Mouse (Mus musculus) cerebellum, adult 2 months (tissue): ENCODE measurements at regions not wholly inside any gene's neighbourhood (a gene's known extent, or its start where the extent isn't known, plus 50 kb on each side); places are given as distances from the start of the nearest gene placed in this dataset.

Experiments used
- CTCF ChIP-seq: fragments of 200-500 bp; IDR thresholded peaks from 2 replicates; pipeline ENCODE4 v1.5.1; 2011; ENCODE audit warnings: low read depth, mild to moderate bottlenecking, control low read depth, low read length, moderate library complexity, borderline replicate concordance; ENCODE audit not compliant: insufficient read depth
- POLR2A ChIP-seq: fragments of 200-500 bp; IDR thresholded peaks from 2 replicates; pipeline ENCODE4 v1.6.1; 2011; ENCODE audit warnings: low read length, control low read depth, borderline replicate concordance; ENCODE audit not compliant: insufficient read depth

DNA sequence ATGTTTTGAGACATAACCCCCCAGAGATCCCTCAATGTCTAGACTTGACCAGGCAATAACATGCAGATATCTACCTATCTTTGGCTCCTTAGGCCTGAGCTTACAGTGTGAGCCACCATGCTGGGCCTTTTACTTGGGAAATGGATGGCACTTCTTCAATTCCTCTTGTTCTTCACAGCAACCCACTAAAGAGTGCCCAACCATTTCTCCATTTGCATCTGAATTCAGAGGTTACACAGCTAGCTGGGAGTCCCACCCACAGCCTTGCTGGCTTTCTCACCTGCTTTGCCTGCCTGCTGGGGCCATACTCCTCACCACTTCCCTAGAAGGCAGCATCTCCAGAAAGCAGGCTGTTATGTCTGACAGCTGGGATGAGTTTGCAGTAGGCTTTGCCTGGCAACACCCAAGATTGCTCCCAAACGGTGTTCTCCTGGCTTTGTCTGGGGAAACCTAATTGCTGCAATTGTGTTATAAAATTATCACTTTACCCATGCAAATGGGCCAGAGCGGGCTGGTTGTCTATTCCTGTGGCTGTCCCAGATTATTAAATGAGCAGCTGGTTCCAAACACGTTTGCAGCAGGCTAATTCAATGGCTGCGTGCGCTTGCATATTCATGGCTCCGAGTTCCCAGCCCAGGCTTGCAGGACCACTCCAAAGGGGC, 721.6 kb downstream of the Hs3st4 start:
- no peak for TF ChIP-seq CTCF
- TF ChIP-seq POLR2A, result no peak
